Mouse (Mus musculus) spleen, postnatal 4 days (tissue): ENCODE measurements around the gene Ptgr1.

ENCODE experiments used
- DNase-seq, 2 experiments: peaks; one replicate each; pipeline ENCODE4 v3.0.0; 2022; ENCODE audit warnings: low spot score in 2 of 2

The Ptgr1 gene

DNA sequence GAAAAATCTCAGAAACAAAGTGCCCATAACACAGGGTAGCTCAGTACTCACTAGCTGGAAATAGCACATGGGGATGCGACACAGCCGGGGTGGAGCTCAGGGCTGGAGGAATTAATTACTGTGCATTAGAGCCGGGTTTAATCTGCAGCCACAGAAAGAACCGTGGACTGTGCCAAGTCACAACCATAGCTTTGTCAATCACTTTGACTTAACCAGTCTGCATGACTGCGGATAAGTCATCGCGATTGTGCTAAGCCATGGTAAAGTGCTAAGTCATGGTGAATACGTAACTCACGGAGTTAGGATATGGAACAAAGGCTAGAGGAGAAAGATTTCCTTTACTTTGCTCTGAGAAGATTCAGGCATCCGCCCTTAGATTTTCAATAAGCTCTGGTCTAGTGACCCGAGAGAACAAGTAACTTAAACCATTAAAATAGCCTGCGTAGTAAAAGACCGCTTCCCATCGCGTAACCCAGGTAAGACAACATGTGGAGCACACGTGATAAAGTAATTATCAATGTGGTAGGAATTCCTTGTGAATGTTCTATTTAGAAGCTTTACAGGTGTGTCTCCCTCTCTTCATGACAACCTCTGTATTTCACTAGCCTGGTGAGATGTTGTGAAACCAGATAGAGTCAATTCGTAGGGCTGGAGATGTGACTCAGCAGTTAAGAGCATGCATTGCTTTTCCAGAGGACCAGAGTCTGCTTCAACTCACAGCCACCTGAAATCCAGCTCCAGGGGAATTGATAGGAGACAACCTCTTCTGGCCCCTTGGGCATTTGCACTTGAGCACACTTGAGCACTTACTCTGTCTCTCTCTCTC is 3.9 kb upstream of the Ptgr1 start:
- no peak for DNase-seq

GRCm38 (mm10) chr4:58989303-58989898 is 2.5 kb upstream of the Ptgr1 start:
- no peak for DNase-seq

GRCm38 (mm10) chr4:58985157-58985648 is 1.7 kb downstream of the Ptgr1 start:
- DNase-seq = peak; percentile 78 to 92

DNA sequence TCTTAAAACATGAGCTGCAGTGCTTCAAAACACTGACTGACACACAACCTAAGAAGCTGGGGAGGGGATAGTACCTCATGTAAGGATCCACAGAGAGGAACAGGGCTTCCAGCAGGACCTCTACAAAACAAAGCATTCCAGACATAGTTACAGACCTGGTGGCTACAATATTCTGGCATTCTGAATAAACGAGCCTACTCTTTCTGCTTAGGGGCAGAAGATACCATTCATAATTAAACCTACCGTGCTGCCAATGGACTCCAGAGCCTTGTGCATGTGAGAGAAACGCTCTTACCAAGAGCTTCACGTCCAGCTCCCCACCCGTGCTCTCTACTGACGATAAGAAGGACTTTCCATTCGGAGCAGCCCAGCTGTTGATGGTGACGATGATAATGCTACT is 4.1 kb downstream of the Ptgr1 start:
- no peak for DNase-seq

DNA sequence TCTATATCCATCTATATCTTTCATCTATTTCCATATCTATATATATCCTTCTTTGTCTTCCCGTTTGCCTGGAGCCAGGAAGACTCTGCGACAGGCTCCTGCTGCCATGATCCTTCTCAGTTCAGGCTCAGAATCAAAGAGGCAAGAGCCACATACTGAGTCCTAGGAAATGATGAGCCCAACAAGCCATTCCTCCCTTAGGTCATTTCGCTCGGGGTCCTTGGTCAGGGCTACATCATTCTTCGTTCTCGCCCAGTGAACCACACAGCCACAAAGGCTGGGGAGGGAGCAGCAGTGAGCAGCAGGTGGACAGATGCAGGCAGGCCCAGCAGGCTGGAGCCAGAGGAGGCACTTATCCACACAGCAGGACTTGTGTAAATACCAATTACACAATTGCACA is 5.5 kb downstream of the Ptgr1 start:
- DNase-seq = no peak

- DNase-seq = no peak
Measured at GRCm38 (mm10) chr4:58975711-58976110, 11.2 kb downstream of the Ptgr1 start.

DNA sequence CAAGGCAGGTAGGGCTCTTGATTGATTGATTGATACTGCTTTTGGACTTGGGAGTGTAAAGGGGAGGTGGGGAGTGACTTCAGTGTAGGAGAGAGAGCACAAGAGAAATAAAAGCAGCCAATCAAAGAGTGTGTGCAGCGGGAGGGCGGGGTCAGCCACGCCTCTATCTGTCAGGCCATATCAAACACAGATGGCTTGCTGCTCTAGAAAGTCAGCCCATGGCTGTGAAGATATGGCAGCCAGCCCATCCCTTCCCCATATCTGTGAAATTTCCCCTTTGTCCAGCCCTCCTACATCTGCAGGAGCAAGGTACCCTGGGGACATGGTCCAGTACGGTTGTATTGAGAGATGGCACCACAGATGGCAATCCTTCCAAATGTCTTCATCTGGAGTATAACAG is 16.2 kb downstream of the Ptgr1 start:
- peak in 1 of 2 experiments; percentile 67 for DNase-seq

- DNase-seq = no peak
Measured at GRCm38 (mm10) chr4:58965136-58965535, 21.8 kb downstream of the Ptgr1 start.

DNA sequence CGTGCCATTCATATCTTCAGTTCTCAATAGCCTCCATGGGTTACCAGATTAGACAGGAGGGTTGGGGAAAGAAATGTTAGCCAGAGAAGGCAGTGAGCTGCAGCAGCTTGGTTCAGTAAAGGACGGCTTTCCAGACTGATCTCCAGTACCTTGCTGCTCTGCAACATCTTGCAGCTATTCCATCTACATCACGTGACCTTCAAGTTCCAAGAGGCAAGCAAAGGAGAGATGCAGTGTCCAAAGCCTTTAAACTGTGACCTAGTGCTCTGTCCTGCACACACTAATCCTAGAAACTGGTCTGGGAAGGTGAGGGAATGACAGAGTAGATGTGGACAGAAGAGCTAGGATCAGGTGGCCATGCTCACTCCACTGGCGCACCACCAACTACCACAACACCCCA is 23.6 kb downstream of the Ptgr1 start:
- DNase-seq = no peak

- DNase-seq = no peak
Measured at GRCm38 (mm10) chr4:58961719-58962118, 25.2 kb downstream of the Ptgr1 start.

DNA sequence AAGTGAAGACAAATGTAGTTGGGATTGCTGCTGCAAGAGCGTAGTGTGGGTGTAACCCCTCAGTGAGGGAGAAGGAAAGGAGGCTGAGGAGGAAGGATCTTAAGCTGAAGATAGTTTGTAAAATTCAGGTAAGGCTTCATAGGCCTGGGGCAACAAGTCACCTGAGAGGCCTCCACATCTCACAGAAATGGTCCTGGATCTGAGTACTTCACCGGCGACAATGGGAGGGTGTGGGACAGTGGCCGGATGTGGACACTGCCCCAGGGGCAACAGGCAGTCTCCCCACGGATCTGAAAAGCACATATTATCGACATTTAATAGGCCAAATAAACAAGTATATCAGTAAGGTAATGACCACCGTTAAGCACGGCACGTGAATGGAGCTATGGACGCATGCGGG is 34.3 kb downstream of the Ptgr1 start:
- no peak for DNase-seq

DNA sequence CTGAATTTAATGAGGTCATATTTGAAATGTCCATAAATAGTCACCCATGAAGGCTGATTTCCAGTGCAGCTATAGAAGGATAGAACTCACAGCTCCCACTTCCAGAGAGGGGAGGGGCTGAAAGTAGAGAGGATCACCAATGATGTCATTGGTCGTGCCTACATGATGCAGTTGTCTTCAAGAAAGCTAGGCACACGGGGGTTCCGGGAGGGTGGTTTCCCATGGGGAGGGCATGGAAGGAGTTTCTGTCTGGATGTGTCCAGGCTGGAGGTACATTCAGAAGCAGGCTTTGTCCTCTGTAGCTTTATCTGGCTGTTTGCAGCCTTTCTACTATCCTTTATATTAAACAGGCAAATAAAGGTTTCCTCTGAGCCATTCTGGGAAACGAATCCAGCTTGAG is 38.5 kb downstream of the Ptgr1 start:
- no peak for DNase-seq

GRCm38 (mm10) chr4:58944695-58945094 is 42.2 kb downstream of the Ptgr1 start:
- DNase-seq = no peak

- no peak for DNase-seq
Measured at GRCm38 (mm10) chr4:58944206-58944553, 42.7 kb downstream of the Ptgr1 start.

DNA sequence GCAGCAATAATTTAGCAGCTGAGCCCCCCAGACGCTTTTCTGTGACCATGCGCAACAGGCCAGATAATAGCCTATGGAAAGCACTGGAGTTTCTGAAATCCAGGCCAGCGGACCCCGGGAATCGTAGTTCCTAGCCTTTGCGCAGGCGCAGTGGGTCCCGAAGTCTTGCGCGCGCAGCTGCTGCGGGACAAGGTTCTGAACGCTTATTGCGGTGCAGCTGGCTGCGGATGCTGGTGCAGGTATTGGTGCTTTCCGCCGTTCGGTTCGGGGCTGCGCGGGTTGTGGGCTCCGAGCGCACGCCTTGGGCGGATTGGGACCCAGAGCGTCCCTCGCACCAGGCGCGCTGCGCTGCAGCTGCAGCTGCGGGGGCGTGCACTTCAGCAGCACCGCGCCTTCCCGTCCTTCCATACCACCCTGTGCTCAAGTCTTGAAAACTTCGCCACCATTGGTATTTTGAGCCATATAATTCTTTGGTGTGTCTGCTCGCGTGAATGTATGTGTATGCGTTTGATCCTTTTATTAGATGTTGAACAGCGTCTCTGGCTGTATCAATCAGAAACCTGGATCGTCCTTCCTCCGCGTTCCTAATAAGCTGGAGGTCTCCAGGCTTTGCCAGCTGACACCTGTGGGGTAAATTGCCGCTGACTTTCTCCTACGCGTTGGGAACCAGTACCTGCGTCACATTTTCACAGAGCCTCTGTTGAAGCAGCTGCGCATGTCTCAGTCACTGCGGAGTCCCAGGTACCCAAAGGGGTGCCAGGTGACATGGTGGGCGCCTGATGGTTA is 43.3 kb downstream of the Ptgr1 start, which contains the start of gene Zkscan16:
Gene Zkscan16 (plus strand): TSS at position 209 of the 786 bp plus-strand sequence.
- DNase-seq = peak; percentile 51 to 83

DNA sequence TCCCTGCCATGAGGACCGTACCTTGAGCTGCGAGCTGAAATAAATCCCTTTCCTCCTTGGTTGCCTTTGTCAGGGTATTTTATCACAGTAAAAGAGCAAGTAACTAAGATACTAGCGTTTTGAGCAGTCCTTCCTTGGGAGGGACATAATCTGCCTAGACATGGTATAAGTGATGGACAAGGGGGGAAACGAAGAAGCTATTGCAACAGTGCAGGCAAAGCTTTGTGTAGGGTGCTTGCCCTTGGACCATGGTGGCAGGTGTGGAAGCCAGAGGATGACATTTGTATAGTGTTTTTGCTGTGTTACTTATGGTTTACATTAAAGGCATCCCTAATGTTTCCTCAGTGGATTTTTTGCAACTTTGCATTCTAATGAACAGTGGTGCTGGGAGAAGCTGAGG is 44.0 kb downstream of the Ptgr1 start:
- no peak for DNase-seq

DNA sequence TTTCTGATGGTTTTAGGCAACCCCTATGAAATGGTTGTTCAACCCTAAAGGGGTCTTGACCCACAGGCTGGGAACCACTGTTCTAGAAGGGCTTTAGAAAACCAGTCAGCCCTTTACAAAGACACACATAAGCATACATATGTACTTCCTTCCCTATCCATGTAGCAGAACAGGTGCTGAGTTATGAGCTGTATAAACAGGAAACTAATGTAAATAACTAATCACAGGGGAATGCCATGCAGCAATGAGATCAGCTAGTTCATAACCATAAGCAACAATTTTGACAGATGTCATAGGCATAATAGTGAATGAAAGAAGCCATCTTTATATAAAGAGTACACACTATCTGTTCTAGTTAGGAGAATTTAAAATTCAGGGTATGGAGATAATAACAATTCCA is 45.3 kb downstream of the Ptgr1 start:
- DNase-seq = no peak

- DNase-seq = no peak
Measured at GRCm38 (mm10) chr4:58935846-58936245, 51.1 kb downstream of the Ptgr1 start.

GRCm38 (mm10) chr4:58934746-58935476 is 52.0 kb downstream of the Ptgr1 start:
- no peak for DNase-seq

GRCm38 (mm10) chr4:58934308-58934707 is 52.6 kb downstream of the Ptgr1 start:
- no peak for DNase-seq

- no peak for DNase-seq
Measured at GRCm38 (mm10) chr4:58932541-58932940, 54.4 kb downstream of the Ptgr1 start.

GRCm38 (mm10) chr4:58927661-58928060 is 59.3 kb downstream of the Ptgr1 start:
- peak in 1 of 2 experiments; percentile 58 for DNase-seq
